Mouse (Mus musculus) midbrain, embryonic 15.5 days (tissue): ENCODE data around the gene Zfp663. TPM values are rescaled to one million over a fixed set of nuclear protein-coding genes. Genes with fewer than 3 reads are reported as not detected.

Source experiments
- ATAC-seq: fragments of 200-750 bp; cut with Nextera tagmentation; replicated peaks from 2 replicates; pipeline ENCODE4 v1.8.0; 2017; ENCODE audit warnings: moderate TSS enrichment
- H3K27ac ChIP-seq: fragments of 300-500 bp; sonication (generic); 2 replicates; pipeline ENCODE4 v1.5.1; 2015; ENCODE audit warnings: mild to moderate bottlenecking, inconsistent platforms
- H3K27me3 ChIP-seq: fragments of 300-500 bp; sonication (generic); replicated peaks from 2 replicates; pipeline ENCODE4 v1.6.1; 2015; ENCODE audit warnings: inconsistent platforms
- H3K36me3 ChIP-seq: fragments of 300-500 bp; sonication (generic); replicated peaks from 2 replicates; pipeline ENCODE4 v1.6.1; 2015; ENCODE audit warnings: inconsistent platforms
- H3K4me1 ChIP-seq: fragments of 300-500 bp; sonication (generic); 2 replicates; pipeline ENCODE4 v1.6.1; 2015; ENCODE audit warnings: inconsistent platforms
- H3K4me2 ChIP-seq: fragments of 300-500 bp; sonication (generic); 2 replicates; pipeline ENCODE4 v1.6.1; 2015; ENCODE audit warnings: inconsistent platforms, mild to moderate bottlenecking, moderate library complexity
- H3K4me3 ChIP-seq: fragments of 300-500 bp; sonication (generic); 2 replicates; pipeline ENCODE4 v1.5.1; 2015; ENCODE audit warnings: mild to moderate bottlenecking, inconsistent platforms
- H3K9ac ChIP-seq: fragments of 300-500 bp; sonication (generic); 2 replicates; pipeline ENCODE4 v1.6.1; 2015; ENCODE audit warnings: mild to moderate bottlenecking, inconsistent platforms
- H3K9me3 ChIP-seq: fragments of 300-500 bp; sonication (generic); 2 replicates; pipeline ENCODE4 v1.6.1; 2016; ENCODE audit warnings: inconsistent platforms
- WGBS: fragments of 180-500 bp; shearing (Covaris S2); methylation state at CpG from one replicate; pipeline ENCODE4 v1.1.7; 2015; ENCODE audit warnings: mixed read lengths; 5-methylcytosine and 5-hydroxymethylcytosine counted together
- polyA plus RNA-seq: library from polyadenylated mRNA; unstranded; fragments of >200 nt; fragmentation: Nextera tagmentation; extraction: Ambion mirVana; gene quantifications from 2 replicates; pipeline ENCODE4 v1.2.1, GENCODE M21; 2015

Zfp663 gene
- polyA plus RNA-seq, 1 experiment from 2014 or later: 10.9 TPM

GRCm38 (mm10) chr2:165396831-165397501 lies 28.4 kb upstream of the Zfp663 start:
- H3K4me2 ChIP-seq: no peak overlapping the region
- no peaks in the 10 kb centered on the region for H3K27me3 ChIP-seq
- no peaks in the 10 kb centered on the region for H3K9me3 ChIP-seq
- WGBS: 38% methylated on average over 20 of the region's 20 CpGs
- peaks cover 14% of the 10 kb centered on the region for H3K4me1 ChIP-seq
- H3K9ac ChIP-seq: no peak overlapping the region
- no peaks in the 10 kb centered on the region for H3K36me3 ChIP-seq
- no peak overlapping the region for H3K4me3 ChIP-seq
- H3K27ac ChIP-seq: no peak overlapping the region
- peak; percentile 66; the same call in 1 of the 2 replicates for ATAC-seq

DNA sequence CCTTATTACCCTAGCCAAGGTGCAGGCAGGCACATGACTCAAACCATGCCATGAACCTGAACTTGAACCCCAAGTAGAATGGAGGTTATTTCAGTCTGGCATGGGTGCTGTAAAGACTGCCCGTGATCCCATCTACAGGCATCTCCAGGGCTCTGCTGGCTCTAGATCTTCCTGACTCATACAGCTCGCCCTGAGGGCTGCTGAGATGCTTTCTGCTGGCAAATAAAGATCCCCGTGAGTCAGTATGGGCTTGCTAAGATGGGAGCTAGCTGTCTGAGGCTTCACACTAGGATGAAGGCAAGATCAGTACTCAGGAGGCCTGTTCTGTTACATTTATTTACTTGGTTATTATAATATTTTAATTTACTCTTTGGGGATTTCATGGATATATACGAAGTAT lies 23.6 kb upstream of the Zfp663 start:
- no peak overlapping the region for H3K4me2 ChIP-seq
- no peaks in the 10 kb centered on the region for H3K27me3 ChIP-seq
- 81% methylated on average over 4 of the region's 4 CpGs for WGBS
- H3K36me3 ChIP-seq: no peaks in the 10 kb centered on the region
- H3K9me3 ChIP-seq: no peaks in the 10 kb centered on the region
- ATAC-seq: no peak
- no peak overlapping the region for H3K9ac ChIP-seq
- no peak overlapping the region for H3K27ac ChIP-seq
- H3K4me1 ChIP-seq: peaks cover 9% of the 10 kb centered on the region
- no peak overlapping the region for H3K4me3 ChIP-seq

GRCm38 (mm10) chr2:165391561-165391960 lies 23.0 kb upstream of the Zfp663 start:
- 16% methylated on average over 8 of the region's 8 CpGs for WGBS
- Histone ChIP-seq H3K9me3 (no peaks in the 10 kb centered on the region), H3K36me3 (no peaks in the 10 kb centered on the region; the same call in 1 of the 2 replicates), H3K27me3 (no peaks in the 10 kb centered on the region), H3K4me3 (no peak overlapping the region), H3K9ac (no peak overlapping the region), H3K4me1 (peaks cover 8% of the 10 kb centered on the region), H3K4me2 (no peak overlapping the region), H3K27ac (no peak overlapping the region)
- no peak; the same call in 1 of the 2 replicates for ATAC-seq

GRCm38 (mm10) chr2:165389299-165389952 lies 20.9 kb upstream of the Zfp663 start:
- Histone ChIP-seq H3K27ac (no peak overlapping the region), H3K4me1 (peaks cover 14% of the 10 kb centered on the region), H3K36me3 (peaks cover 8% of the 10 kb centered on the region), H3K27me3 (no peaks in the 10 kb centered on the region), H3K9me3 (no peaks in the 10 kb centered on the region), H3K9ac (no peak overlapping the region), H3K4me2 (no peak overlapping the region), H3K4me3 (no peak overlapping the region)
- no peak for ATAC-seq
- 83% methylated on average over 6 of the region's 6 CpGs for WGBS

DNA sequence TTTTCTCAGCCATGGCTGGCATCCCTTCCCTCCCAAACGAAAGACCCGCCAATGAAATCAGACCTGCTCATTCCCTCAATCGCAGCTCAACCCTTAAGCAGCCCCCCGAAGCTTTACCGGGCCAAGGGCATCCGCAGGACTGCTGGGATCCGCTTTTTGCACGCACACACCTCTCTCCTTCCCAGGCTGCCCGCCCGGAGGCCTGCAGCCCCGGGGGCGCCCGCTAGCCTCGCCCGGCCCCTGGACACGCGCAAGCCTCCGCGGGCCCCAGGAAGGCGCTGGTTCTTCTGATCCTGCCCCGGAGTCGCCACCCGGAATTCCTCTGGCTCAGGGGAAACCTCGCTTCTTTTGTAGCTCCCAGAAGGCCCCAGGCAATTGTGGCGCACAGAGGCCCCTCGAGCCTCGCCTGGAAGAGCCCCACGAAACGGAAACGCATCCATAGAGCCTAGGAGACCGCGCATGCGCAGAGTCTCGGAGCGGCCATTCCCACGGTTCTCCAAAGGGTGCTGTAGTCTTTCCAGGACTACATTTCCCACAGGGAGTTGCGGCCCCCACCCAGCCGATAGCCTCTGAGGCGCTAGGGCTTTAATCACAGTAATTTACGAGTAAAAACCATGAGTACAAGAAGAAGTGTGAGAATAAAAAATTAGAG lies 19.4 kb upstream of the Zfp663 start, which contains the start of gene Zfp334:
Zfp334 (minus strand) TSS at position 416 of the 652 bp plus-strand sequence.
- peak within 1 kb of the TSS; percentile 79 for H3K9ac ChIP-seq
- WGBS: 0% methylated on average over 40 of the region's 40 CpGs
- peaks cover 19% of the 10 kb centered on the region for H3K36me3 ChIP-seq
- H3K4me3 ChIP-seq: peak within 1 kb of the TSS; percentile 75
- peaks cover 14% of the 10 kb centered on the region for H3K4me1 ChIP-seq
- peak within 1 kb of the TSS; percentile 77 for H3K4me2 ChIP-seq
- peak within 1 kb of the TSS; percentile 91 for H3K27ac ChIP-seq
- H3K9me3 ChIP-seq: no peaks in the 10 kb centered on the region
- ATAC-seq: peak; percentile 91
- H3K27me3 ChIP-seq: no peaks in the 10 kb centered on the region

DNA sequence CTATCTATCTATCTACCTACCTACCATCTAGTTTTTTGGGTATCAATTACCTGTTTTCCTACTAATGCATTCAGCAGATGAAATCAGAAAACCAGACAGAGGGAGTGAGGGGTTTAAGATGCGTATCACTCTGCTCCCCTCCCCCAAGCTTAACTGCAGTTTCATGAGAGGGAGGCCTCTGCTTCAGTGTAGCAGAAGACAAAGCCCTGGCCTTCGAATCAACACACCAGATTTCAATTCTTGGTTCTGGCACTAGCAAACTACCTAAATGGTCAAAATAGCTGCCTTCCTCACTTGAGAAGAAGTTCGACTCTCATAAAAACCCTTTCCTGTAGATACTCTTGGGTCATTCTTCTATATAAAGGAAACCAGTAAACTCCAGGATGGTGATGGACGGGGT lies 18.8 kb upstream of the Zfp663 start:
- Histone ChIP-seq H3K4me2 (peak overlapping the region; percentile 77), H3K9me3 (no peaks in the 10 kb centered on the region), H3K9ac (peak overlapping the region; percentile 79), H3K27me3 (no peaks in the 10 kb centered on the region), H3K4me1 (peaks cover 14% of the 10 kb centered on the region), H3K36me3 (peaks cover 25% of the 10 kb centered on the region), H3K4me3 (peak overlapping the region; percentile 75), H3K27ac (peak overlapping the region; percentile 91)
- 1% methylated on average over 4 of the region's 4 CpGs for WGBS
- no peak; the same call in 1 of the 2 replicates for ATAC-seq

GRCm38 (mm10) chr2:165380050-165380449 lies 11.5 kb upstream of the Zfp663 start:
- H3K9me3 ChIP-seq: no peaks in the 10 kb centered on the region
- no peak for ATAC-seq
- no peak overlapping the region for H3K27ac ChIP-seq
- peaks cover 52% of the 10 kb centered on the region for H3K36me3 ChIP-seq
- H3K4me3 ChIP-seq: no peak overlapping the region
- no peak overlapping the region for H3K9ac ChIP-seq
- 97% methylated on average over 25 of the region's 25 CpGs for WGBS
- H3K4me1 ChIP-seq: peaks cover 13% of the 10 kb centered on the region
- H3K4me2 ChIP-seq: no peak overlapping the region
- H3K27me3 ChIP-seq: no peaks in the 10 kb centered on the region

DNA sequence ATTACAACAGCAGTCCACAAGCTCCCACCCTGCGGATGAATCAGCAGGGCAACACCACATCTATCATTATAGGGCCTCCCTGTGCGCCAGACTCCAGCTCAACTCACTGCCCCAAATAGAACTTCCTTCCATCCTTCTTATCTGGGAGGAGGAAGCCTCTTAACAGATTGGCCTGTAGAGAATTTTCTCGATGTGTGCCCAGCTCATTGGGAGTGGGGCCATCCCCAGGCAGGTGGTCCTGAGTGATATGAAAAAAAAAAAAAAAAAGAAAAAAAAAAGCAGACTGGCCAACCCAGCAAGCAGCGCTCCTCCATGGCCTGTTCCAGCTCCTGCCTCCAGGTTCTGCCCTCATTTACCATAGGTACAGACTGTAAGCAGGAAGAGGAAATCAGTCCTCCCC lies 7.5 kb upstream of the Zfp663 start:
- H3K9me3 ChIP-seq: no peaks in the 10 kb centered on the region
- H3K4me1 ChIP-seq: peaks cover 13% of the 10 kb centered on the region
- H3K36me3 ChIP-seq: peaks cover 18% of the 10 kb centered on the region
- no peak overlapping the region for H3K4me3 ChIP-seq
- 66% methylated on average over 4 of the region's 4 CpGs for WGBS
- H3K27ac ChIP-seq: no peak overlapping the region
- no peak overlapping the region for H3K9ac ChIP-seq
- no peaks in the 10 kb centered on the region for H3K27me3 ChIP-seq
- no peak for ATAC-seq
- H3K4me2 ChIP-seq: no peak overlapping the region

GRCm38 (mm10) chr2:165375478-165375877 lies 6.9 kb upstream of the Zfp663 start:
- Histone ChIP-seq H3K9me3 (no peaks in the 10 kb centered on the region), H3K4me1 (peaks cover 13% of the 10 kb centered on the region), H3K36me3 (peaks cover 13% of the 10 kb centered on the region), H3K4me3 (no peak overlapping the region), H3K27ac (no peak overlapping the region), H3K9ac (no peak overlapping the region), H3K4me2 (no peak overlapping the region), H3K27me3 (no peaks in the 10 kb centered on the region)
- no peak for ATAC-seq
- WGBS: 88% methylated on average over 5 of the region's 5 CpGs

DNA sequence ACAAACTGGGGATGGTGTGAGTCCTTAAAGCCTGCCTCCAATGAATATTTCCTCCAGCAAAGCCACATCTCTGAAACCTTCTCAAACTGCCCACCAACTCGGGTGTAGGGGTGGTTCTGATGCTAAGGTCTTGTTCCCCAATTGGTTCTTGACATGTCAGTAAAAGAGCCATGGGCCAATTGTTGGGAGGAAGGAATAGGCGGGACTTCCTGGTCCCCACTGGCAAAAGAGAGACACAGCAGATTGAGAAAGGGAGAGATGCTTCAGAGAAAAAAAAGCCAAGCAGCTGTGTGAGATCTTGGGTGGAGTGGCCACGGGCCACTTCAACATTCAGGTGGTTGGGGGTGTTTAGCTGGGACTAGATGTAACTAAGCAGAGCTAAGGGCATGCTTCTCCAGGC lies 2.5 kb upstream of the Zfp663 start:
- Histone ChIP-seq H3K27me3 (no peaks in the 10 kb centered on the region), H3K9ac (no peak overlapping the region), H3K4me3 (no peak overlapping the region), H3K36me3 (no peaks in the 10 kb centered on the region), H3K27ac (no peak overlapping the region), H3K4me2 (peak overlapping the region; percentile 32), H3K4me1 (peaks cover 19% of the 10 kb centered on the region), H3K9me3 (no peaks in the 10 kb centered on the region)
- no peak for ATAC-seq
- 18% methylated on average over 3 of the region's 3 CpGs for WGBS

DNA sequence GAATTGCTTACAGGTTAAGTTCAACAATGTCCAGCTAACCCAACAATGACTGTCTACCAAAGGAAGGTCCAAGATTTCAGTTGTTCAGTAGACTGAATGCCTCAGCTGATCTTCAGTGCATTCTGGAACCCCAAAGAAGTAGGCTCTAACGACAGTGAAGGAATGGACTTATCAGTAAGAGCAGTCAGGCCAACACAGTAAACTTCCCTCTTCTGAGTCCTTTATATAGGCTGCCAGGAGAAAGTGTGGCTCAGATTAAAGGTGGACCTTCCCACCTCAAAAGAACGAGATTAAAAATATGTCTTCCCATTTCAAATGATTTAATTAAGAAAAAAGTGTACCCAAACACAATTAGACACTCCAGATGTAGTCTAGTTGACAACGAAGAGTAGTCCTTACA lies 1.8 kb upstream of the Zfp663 start:
- no peaks in the 10 kb centered on the region for H3K9me3 ChIP-seq
- H3K27me3 ChIP-seq: no peaks in the 10 kb centered on the region
- no peak overlapping the region for H3K4me3 ChIP-seq
- H3K4me1 ChIP-seq: peaks cover 19% of the 10 kb centered on the region
- H3K36me3 ChIP-seq: no peaks in the 10 kb centered on the region
- no peak for ATAC-seq
- H3K9ac ChIP-seq: no peak overlapping the region
- no peak overlapping the region for H3K27ac ChIP-seq
- WGBS: 81% methylated on average over 3 of the region's 3 CpGs
- no peak overlapping the region for H3K4me2 ChIP-seq

- peaks cover 23% of the 10 kb centered on the region for H3K4me1 ChIP-seq
- peak; percentile 50 for ATAC-seq
- peak overlapping the region; percentile 90 for H3K9ac ChIP-seq
- no peaks in the 10 kb centered on the region for H3K36me3 ChIP-seq
- H3K27ac ChIP-seq: peak overlapping the region; percentile 86
- WGBS: under 1% methylated on average over 13 of the region's 13 CpGs
- peak overlapping the region; percentile 82 for H3K4me2 ChIP-seq
- H3K4me3 ChIP-seq: peak overlapping the region; percentile 60
- no peaks in the 10 kb centered on the region for H3K9me3 ChIP-seq
- H3K27me3 ChIP-seq: no peaks in the 10 kb centered on the region
These were observed 575 bp downstream of the Zfp663 start for GRCm38 (mm10) chr2:165367868-165368439.
